Mouse (Mus musculus) frontal cortex, postnatal 14 days (tissue): ENCODE measurements around the gene Mob2.
A peak's percentile ranks its signal among the peaks of the same experiment; 100 is the strongest.

Experiments used
- DNase-seq, 2 experiments: peaks; one replicate each; pipeline ENCODE4 v3.0.0; 2022; ENCODE audit warnings: low spot score in 2 of 2

The Mob2 gene

GRCm38 (mm10) chr7:142060931-142061565 is at the start of gene Mob2:
TSS of gene Mob2 (minus strand) at chr7:142061065.
- DNase-seq = peak; percentile 69 to 82

- DNase-seq = no peak
Measured at GRCm38 (mm10) chr7:142104747-142105146, 43.9 kb upstream of the Mob2 start.

- DNase-seq = peak; percentile 53 to 73
Measured at GRCm38 (mm10) chr7:142097776-142098175, 36.9 kb upstream of the Mob2 start.

- DNase-seq = no peak
Measured at GRCm38 (mm10) chr7:142096701-142097100, 35.8 kb upstream of the Mob2 start.

GRCm38 (mm10) chr7:142095183-142095931 is 34.5 kb upstream of the Mob2 start, which contains the start of gene Dusp8:
TSS of gene Dusp8 (minus strand) at chr7:142095843.
- peak; percentile 86 to 95 for DNase-seq

- DNase-seq = peak in 1 of 2 experiments; percentile 52
Measured at GRCm38 (mm10) chr7:142094301-142095143, 33.7 kb upstream of the Mob2 start.

GRCm38 (mm10) chr7:142093696-142094240 is 32.9 kb upstream of the Mob2 start:
- DNase-seq = no peak

- no peak for DNase-seq
Measured at GRCm38 (mm10) chr7:142092991-142093390, 32.1 kb upstream of the Mob2 start.

- DNase-seq = peak in 1 of 2 experiments; percentile 57
Measured at GRCm38 (mm10) chr7:142091848-142092247, 31.0 kb upstream of the Mob2 start.

GRCm38 (mm10) chr7:142089648-142090447 is 29.0 kb upstream of the Mob2 start:
- DNase-seq = no peak

- DNase-seq = peak in 1 of 2 experiments; percentile 48
Measured at GRCm38 (mm10) chr7:142088886-142089285, 28.0 kb upstream of the Mob2 start.

- no peak for DNase-seq
Measured at GRCm38 (mm10) chr7:142087069-142087652, 26.3 kb upstream of the Mob2 start.

- no peak for DNase-seq
Measured at GRCm38 (mm10) chr7:142086159-142086905, 25.5 kb upstream of the Mob2 start.

GRCm38 (mm10) chr7:142084820-142085219 is 24.0 kb upstream of the Mob2 start:
- peak in 1 of 2 experiments; percentile 39 for DNase-seq

GRCm38 (mm10) chr7:142084395-142084794 is 23.5 kb upstream of the Mob2 start:
- DNase-seq = no peak

GRCm38 (mm10) chr7:142083588-142084317 is 22.9 kb upstream of the Mob2 start:
- peak in 1 of 2 experiments; percentile 23 for DNase-seq

GRCm38 (mm10) chr7:142082607-142083006 is 21.7 kb upstream of the Mob2 start:
- no peak for DNase-seq

- no peak for DNase-seq
Measured at GRCm38 (mm10) chr7:142082179-142082578, 21.3 kb upstream of the Mob2 start.

GRCm38 (mm10) chr7:142081736-142082135 is 20.9 kb upstream of the Mob2 start:
- DNase-seq = no peak
